Mouse (Mus musculus): ENCODE results near the gene Gm14295.
"Not testable (repeated sequence)": the region's sequence is repeated elsewhere in the genome, so short reads cannot be mapped to it uniquely, and the experiment has no call there.

The Gm14295 gene

DNA sequence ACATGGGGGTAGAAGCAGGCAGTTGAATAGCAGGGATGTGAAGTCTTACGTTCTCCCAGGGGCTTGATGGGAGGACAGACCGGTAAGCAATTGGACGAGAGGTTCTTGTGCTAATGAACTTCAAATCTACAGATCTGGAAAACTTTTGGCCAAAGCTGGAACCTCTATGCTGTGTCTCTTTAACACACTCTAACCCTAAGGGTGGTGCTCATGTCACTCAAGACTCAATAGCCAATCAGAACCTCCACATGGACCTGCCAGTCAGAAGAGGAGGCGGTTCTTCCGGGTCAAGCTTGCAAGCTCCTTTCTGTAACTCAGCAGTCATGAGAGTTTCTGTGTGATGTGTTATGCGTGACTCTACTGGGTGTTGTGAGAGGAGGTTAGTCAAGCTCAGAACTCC is at the start of gene Gm14295:
Gene Gm14295, plus strand, starts transcription at position 301 of the 400 bp plus-strand sequence.
- not testable (repeated sequence) for DNase-seq (ENCODE audit: low spot score in 2 of 2)

DNA sequence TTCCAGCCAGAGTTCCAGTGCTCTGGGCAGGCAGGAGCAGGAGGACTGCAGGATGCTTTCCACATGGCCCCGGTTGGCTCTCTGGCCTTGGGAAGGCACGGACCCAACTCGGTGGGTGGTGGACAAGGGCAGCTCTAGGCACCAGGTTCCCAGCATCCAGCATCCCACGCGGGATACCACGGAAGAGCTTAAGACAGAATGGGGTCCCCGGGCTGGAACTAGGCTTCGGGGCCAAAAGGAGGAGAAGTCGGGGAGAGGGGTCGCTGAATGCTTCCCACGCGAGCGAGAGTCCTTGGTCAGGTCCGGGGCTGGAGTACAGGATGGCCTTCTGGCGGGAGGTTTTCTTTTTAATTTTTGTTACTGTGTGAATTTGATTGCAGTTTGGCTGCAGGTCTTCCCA is 373 bp downstream of the Gm14295 start:
- peak in 1 of 2 experiments; percentile 1 for DNase-seq (ENCODE audit: low spot score in 2 of 2)

DNA sequence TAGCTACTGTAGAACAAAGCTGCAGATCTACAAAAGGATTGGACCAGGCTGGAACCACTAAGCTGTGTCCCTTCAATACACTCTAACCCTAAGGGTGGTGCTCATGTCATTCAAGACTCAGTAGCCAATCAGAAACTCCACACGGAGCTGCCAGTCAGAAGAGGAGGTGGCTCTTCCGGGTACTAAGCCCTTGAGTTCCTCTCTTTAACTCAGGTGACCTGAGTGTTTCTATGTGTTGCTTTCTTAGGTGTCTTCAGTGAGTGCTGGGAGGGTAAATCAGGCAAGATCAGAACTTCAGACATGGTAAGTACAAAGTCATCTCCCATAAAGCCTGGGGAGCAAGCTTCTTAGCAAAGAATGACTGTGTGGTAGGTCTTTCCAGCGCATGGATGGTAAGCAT is 32.4 kb downstream of the Gm14295 start, which contains the start of gene Gm14408:
Gene Gm14408, plus strand, starts transcription at position 301 of the 400 bp plus-strand sequence.
- not testable (repeated sequence) for DNase-seq (ENCODE audit: low spot score in 2 of 2)
